Mouse (Mus musculus): ENCODE results near the gene Gcm1.

Gene Gcm1

DNA sequence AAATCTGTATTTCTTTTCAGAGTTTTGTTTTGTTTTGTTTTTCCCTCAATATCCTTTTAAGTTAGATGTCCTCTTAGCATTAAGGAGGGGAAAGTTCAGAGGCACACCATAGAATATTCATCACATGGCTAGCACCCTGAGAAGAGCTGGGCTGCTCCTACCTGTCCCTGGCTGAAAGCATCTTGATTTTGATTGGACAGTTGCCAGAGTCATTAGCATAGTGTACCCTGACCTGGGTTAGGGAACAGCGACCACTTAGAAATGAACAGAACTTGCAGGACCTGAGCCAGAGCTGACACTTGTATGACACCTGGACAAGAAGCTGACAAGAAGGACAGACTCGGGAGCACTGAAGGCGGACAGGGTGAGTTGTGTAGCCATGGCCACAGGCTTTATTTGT is at the start of gene Gcm1:
Gene Gcm1, plus strand, starts transcription at position 248 of the 400 bp plus-strand sequence.
- peak; percentile 18 for DNase-seq (ENCODE audit: low read depth, low spot score)

DNA sequence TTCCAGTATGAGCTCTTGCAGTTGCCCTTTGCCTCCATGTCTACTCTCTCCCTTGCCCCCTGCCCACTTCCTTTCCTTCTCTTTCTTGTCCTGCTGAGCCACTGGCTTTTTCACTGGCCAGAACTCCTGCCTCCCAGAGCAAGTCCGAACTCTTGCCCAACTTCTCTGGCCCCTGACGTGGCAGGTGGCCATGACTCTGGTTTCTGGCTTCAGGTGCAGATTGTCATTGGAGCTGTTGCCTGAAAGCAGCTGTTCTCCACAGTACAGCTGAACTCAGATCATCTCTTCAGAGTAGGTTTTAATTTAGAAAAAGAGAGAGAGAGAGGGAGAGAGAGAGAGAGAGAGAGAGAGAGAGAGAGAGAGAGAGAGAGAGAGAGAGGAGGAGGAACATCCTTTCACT is 48.4 kb upstream of the Gcm1 start:
- no peak for DNase-seq (ENCODE audit: low read depth, low spot score)

DNA sequence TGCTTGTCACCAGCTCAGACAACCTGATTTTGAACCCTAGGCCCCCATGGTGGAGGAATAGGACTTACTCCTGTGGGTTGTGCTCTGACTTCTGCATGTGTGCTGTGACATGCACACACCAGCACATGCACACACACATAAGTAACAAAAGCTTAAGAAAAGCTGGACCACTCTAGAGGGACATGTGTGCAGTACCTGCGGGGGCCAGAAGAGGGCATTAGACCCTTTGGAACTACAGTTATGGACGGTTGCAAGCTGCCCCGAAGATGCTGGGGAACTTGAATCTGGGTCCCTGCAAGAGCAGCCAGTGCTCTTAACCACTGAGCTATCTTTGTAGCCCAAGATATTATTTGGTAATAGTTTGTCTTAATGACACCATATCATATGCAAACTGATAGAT is 46.2 kb upstream of the Gcm1 start:
- DNase-seq (ENCODE audit: low read depth, low spot score) = peak; percentile 68

DNA sequence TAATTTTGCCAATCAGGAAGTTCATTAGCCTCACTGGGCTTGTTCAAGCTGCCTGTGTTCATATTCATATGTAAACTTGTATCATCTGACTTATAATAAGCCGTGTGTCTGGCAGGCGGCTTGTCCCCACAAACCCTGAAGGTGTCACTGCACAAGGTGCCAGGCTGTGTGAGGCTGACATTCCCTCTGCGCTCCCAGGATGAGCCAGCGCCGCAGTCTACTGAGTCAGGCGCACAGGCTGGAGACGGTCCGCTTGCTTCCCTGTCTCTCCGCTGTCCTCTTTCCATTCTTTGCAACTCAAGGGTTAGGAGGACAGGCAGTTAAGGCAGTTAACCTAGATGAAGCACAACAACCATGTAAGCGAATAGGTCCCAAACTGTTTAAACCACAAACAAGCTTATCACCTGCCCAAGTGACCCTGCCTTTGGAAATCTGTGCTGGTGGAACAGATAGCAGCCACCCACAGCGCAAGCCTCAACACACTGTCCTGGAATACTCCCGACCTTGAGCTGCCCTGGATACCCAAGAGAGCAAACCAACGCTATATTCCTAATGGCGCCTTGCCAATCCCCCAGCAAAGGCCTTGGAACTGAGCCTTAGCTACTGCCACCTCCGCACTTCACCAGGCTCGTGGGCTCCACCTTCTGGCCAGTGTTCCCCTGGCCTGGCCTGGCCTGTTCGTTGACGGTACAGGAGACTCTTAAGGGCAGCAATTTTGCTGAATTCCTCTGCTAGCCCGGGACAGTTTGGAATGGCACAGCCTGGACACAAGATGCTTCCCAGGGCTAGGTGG is 45.3 kb upstream of the Gcm1 start:
- peak; percentile 40 for DNase-seq (ENCODE audit: low read depth, low spot score)

DNA sequence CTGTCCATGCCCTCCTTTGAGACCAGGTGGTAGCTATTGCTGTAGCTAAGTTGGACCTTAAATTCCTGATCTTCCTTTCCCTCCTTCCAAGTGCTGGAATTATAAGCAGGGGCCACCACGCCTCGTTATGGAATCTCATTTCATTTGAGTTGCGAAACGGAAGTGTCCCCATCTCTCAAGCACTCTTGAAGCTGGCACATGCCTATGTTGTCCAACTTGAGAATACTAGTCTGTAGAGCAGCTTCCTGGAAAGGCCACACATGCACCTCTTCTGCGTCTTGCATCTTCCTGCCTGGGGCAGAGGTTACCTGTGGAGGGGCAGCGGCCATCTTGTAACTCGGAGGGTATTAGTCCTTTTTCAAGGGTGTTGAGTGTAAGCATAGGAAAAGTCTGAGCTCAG is 42.3 kb upstream of the Gcm1 start:
- DNase-seq (ENCODE audit: low read depth, low spot score) = no peak

DNA sequence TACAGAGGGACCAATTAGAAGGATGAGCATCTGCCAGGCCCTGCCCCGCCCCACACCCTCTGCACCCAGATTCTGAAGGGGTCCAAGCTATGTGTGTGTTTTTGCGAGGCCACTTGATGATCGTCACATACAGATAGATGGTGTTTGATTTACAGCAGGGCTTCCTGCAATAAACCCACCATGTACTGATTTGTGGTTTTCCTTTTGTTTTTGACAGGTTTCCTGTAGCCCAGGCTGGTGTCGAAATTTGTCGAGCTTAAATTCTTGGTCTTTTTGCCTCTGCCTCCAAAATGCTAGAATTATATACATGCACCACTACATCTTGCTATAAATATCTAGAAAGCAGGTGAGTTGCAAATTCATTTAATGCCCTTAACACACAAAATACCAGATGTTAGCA is 41.5 kb upstream of the Gcm1 start:
- no peak for DNase-seq (ENCODE audit: low read depth, low spot score)

DNA sequence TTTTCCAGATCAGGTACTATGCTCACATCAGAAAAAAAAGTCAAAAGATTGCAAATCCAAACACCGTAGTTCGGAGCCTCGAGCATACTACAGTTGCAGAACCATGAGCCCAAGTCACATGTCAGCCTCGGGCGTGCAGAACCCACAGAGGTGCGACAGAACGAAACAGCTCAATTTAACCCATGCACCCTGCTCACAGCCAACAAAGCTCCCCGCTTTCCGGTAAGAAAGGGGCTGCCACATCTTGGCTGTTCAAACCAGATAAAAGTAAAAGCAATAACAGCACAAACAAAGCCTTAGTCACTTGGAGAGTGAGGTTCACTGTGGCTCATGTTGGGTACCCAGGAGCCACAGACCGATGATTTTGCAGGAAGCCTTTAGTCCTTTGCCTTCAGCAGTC is 41.0 kb upstream of the Gcm1 start:
- DNase-seq (ENCODE audit: low read depth, low spot score) = no peak

DNA sequence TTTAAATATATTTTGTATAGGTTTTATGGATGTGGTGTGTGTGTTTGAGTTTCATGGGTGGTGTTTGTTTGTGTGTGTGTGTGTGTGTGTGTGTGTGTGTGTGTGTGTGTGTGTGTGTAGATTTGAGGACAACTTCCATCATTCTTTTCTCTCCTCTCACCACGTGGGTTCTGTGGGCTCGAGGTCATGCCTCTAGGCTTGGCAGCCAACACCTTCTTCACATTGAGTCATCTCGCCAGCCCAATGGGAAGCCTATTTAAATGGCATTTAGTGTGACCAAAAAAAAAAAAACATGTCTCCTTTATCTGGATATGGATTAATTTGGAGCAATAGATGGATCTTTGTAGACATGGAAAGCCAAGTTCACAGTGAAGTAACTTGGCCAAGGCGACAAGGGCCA is 39.7 kb upstream of the Gcm1 start:
- DNase-seq (ENCODE audit: low read depth, low spot score) = no peak

DNA sequence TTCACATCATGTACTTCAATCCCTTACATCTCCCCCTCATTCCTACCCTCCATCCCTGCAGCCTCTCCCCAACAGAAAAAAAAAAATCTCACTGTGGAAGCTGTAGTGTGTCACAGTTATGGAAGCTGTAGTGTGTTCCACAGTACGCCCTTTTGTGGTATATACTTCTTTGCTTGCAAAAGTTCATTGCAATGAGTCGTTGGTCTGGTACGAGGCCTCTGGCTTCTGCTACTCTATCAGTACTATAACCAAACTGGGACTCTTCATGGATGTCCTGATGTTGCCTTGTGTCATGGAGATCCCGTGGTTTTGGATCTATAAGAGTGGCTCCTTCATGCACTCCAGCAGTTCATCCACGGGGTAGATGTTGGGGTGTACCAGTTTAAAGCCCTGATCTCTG is 39.0 kb upstream of the Gcm1 start:
- no peak for DNase-seq (ENCODE audit: low read depth, low spot score)

DNA sequence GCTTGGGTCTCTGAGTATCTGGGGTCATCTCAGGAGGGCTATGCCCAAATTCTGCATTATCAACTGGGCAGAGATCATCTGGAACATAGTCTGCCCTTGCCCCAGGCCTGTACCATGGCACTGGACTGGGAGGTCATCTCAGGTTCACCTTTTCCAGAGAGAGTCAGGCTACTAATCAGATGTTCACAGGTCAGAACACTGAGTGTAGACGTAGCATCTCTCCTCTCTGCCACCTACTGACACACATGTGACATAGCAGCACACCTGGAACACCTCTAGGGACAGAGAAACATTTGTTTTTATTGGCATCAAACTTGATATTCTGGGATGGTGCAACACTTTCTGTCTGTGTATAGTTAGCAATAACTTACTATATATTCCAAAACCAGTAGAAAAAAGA is 37.9 kb upstream of the Gcm1 start:
- DNase-seq (ENCODE audit: low read depth, low spot score) = no peak

DNA sequence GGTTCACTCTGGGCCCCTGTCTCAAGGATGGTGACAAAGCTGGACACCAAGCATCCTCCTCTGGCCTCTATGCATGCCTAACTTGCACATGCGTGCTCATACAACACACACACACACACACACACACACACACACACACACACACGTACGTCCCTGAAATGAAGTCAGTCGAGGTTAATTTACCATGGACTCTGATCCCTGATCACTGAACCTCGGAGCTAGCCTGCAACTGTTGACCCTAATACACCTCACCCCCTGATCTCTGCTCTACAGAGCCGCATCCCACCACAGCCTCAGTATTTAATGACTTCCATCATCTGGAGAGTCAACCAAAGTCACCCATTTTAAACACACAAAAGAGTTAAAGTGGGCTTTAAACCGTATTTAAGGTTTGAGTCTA is 35.9 kb upstream of the Gcm1 start:
- DNase-seq (ENCODE audit: low read depth, low spot score) = no peak

DNA sequence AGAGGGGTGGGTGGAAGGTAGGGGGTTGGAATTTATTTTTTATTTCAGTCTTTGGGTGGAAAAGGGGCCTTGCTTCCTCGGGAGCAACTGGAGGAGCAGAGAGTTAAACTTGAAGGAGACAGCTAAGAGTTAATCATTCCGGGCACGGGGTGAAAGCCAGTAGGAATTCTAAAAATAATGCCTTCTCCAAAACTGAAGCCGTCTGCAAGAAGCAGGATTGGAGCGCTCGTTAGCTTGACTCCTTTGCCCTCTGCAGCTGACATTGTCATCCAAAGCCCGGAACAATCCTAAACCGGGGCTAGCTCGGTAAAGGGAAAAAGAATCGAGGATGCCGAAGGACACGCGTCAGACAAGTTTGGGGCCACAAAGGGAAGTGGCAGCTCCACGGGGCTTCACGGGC is 35.4 kb upstream of the Gcm1 start:
- DNase-seq (ENCODE audit: low read depth, low spot score) = no peak

DNA sequence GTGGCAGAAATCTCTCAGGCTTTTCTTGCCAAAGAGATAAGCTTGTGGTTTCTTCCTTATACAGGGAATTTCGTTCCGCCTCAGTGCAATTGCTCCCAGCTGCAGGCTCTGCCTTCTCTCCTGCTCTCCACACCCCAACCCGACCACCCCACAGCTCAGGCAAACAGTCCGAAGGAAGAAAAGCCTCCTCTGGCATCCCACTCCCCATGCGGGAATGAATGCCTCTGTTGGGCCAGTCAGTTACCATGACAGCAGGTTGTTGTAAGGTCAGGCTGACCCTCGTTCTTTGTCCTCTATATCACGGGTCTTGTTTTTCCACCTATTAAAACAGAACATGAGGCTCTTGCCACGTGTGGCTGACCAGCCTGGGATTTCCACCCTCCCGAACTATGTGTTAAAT is 30.5 kb upstream of the Gcm1 start:
- DNase-seq (ENCODE audit: low read depth, low spot score) = peak; percentile 27

DNA sequence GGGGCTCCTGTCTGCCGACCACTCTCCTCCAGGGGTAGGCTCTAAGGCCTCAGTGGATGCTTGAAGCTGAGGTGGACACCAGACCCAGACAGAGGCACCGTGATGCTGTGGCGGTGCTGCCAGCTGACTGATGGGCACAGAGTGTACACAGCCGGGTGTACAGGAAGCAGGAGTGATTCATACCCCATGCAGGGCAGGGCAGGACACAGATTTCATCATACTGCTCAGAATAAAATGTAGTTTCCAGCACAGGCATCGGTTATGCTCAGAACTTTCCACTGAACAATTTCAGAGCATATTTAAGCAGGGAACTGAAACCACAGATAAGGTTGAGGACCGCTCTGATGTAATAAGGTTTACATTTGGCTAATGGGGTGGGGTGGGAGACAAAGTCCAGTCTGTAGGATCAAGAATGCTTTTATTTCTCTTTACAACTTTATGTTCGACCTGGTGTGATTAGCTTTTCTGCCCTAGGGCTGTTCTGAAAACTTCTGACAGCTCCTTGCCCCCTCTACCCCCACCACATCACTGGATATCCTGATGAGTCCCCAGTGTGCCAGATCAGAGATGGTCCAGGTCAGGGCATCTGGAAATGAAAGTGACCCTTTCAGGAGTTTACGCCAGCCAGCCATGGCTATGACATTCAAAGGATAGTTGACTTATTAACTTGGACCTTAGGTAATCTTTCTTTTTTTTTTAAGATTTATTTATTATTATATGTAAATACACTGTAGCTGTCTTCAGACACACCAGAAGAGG is 29.4 kb upstream of the Gcm1 start:
- DNase-seq (ENCODE audit: low read depth, low spot score) = no peak

DNA sequence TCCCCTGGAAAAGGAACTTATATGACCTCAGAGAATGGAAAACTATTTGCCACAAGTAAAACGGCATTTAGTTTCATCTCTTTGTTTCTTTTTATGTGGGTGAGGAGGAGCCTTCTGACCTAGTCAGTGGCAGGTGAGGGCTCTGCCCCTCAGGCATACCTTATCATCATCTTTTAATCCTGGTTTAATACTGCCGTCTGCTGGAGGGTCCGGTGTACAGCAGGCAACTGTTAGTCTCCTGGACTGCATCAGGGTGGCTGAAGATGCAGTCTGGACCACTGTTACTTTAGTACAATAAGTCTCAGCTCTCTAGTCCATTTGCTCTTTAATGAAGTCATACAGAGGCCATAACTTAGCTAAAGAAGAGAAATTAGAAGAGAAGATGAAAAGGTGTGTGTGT is 26.9 kb upstream of the Gcm1 start:
- peak; percentile 55 for DNase-seq (ENCODE audit: low read depth, low spot score)

DNA sequence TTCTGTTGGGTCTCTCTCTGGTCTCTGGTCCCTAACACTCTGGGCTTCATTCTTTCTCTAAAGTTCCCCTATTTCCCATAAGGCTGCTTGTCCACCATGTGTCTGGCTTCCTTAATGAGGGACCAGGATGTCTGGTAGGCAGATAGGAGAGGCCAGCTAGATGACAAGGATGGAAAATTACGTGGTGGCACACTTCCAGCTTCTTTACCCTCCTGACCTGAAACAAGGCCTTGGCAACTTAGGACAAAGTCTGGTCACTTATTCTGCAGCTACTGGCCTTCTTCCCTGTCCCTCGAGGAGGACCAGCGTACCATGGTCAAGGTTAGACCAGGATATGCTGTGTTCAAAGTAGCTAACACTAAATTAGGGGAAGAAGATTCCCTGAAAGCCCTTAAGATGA is 24.6 kb upstream of the Gcm1 start:
- DNase-seq (ENCODE audit: low read depth, low spot score) = no peak

DNA sequence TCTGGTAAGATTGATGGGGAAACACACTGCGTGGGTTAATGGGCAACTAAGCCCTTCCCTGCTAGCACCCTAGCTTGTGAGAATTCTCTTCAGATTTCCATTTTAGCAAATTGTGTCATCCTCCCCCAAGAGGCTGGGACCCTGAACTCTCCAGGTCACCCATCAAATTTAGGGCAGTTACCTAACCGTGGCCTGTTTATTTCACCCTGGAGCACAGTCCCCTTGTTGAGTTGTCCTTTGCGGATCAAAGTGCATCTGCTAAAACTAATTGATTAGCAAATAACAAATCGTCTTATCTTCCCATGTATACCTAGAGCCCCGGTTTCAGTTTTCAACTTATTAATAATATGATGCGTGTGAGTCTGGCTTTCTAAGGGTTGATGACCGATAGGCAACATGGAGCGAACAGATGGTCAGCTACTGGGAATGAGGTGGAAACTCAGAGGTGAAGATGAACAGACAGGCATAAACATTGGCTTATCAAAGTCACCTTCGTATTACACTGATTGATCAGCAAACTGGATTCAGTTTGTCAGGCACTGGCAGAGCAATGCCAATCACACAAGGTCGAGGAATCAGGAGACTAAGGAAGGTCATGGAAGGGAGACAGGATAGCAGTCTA is 20.8 kb upstream of the Gcm1 start:
- no peak for DNase-seq (ENCODE audit: low read depth, low spot score)

DNA sequence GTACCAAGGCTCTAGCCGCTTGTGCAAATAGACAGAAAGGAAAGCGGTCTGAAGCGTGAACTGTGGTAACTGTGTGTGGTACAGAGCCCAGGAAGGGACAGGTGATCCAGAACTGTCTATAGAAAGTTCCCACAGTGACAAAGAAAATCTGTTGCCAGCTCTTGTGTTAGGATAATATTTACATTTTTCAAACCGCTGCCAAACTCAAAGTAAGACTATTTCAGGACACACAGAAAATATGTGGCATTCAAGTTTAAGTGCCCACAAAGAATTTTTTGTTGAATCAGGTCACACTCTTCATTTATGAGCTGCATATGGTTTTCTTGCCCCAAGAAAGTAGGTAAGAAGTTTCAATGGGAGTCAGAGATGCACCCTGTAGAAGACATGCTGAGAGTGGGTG is 18.8 kb upstream of the Gcm1 start:
- no peak for DNase-seq (ENCODE audit: low read depth, low spot score)

DNA sequence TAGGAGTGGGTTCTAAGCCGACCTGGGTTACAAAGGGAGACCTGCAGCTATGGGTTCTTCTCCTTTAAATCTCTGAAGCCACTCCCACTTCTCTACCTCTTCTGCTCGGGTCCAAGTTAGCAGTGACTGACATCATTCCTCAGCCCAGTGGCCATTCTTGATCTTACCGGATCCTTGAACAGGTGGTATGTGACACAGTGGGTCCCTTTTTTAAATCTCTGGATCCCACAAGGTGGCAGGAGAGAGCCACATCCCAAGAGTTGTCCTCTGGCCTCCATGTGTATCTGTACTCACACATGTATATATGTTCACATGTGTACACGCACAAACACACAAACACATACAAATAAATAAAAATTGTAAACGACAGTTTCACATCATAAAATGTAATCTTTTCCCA is 16.4 kb upstream of the Gcm1 start:
- peak; percentile 62 for DNase-seq (ENCODE audit: low read depth, low spot score)

DNA sequence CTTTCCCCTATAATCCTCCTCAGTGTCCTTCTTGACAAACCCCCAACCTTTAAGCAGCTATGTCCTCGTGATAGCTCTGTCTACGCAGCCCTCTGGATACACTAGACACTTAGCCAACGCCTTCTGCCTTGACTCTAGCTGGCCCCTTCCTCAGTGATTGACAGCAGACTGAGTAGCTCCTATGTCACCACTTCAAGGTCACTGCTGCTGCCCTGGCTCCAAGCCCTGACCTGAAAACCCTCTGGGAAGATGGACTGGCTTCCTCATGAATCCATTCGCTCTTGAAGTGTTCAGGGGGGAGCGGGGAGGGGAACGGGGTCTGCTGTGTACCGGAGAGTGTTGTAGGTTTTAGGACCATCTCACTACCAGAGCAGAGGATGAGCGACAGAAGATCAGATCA is 15.9 kb upstream of the Gcm1 start:
- DNase-seq (ENCODE audit: low read depth, low spot score) = no peak

DNA sequence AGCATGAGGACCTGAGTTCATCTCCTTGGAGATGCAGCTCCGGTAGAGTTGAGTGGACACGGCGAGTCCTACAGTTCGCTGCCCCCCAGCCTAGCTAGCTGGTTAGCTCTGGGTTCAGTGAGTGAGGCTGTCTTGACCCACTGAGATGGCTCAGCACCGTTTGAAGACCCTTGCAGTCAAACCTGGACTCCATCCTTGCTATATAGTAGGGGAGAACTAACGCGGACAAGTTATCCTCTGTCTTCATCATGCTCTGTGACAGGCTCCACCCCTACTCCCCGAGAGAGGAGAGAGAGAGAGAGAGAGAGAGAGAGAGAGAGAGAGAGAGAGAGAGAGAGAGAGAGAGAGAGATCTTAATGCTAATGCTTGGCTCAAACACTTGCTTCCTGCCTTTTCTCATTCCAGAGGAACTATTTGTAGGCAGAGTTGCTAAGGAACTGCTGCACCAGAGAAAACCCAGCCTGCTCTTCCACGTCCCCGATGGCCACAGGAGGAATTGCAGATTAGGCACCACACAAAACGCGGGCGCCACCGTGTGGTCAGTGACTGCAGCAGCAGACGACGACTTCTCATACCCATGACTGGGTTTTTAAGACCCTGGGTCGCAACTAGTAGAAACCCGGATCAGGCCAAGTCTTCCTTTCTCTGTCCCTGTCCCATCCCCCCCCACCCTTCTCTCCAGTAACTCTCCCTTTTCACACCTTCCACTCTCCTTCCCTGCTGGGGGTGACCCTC is 12.8 kb upstream of the Gcm1 start:
- peak; percentile 96 for DNase-seq (ENCODE audit: low read depth, low spot score)

DNA sequence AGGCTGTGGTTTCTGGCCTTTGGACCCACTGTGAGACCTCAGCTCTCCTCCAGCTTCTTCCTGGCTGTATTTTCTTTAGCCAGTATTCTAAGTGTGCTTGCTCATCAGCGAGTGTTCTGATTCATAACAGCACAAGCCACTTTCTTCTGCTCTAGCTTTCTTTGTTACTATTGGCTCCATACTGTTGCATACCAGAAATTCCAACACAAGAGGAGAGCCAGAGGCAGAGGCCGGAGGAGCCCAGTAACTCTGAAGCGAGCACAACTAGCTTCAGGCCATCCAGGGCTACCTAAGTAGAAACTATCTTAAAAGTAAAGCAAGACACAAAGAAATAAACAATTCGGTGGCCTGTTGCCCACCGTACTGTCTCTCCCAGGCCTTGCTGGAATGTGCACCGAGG is 6.6 kb upstream of the Gcm1 start:
- DNase-seq (ENCODE audit: low read depth, low spot score) = peak; percentile 52
